Mouse (Mus musculus) bone marrow macrophage, adult 2 months (primary cell): ENCODE results near the gene Kcnmb4. TPM values are rescaled to one million over a fixed set of nuclear protein-coding genes. Genes with fewer than 3 reads are reported as not detected.

Source experiments
- H3K27ac ChIP-seq: 2 replicates; pipeline ENCODE4 v1.5.1; 2012; ENCODE audit warnings: low read depth, low read length; ENCODE audit not compliant: insufficient read depth
- H3K4me1 ChIP-seq: 2 replicates; pipeline ENCODE4 v1.6.1; 2012; ENCODE audit warnings: low read length; ENCODE audit not compliant: control insufficient read depth, insufficient read depth
- H3K4me3 ChIP-seq: 2 replicates; pipeline ENCODE4 v1.5.1; 2012; ENCODE audit warnings: mild to moderate bottlenecking, low read length, moderate library complexity; ENCODE audit not compliant: insufficient read depth
- CTCF ChIP-seq: IDR thresholded peaks from 2 replicates; pipeline ENCODE4 v1.5.1; 2012; ENCODE audit warnings: low read depth, mild to moderate bottlenecking, low read length, moderate library complexity
- POLR2A ChIP-seq: IDR thresholded peaks from 2 replicates; pipeline ENCODE4 v1.6.1; 2012; ENCODE audit warnings: mild to moderate bottlenecking, low read depth, low read length, borderline replicate concordance
- polyA plus RNA-seq: library from polyadenylated mRNA; stranded (reverse); fragments of >200 nt; gene quantifications from 2 replicates; pipeline ENCODE4 v1.2.4, GENCODE M21; 2012; ENCODE audit not compliant: missing spikeins, insufficient read depth, insufficient read length

The Kcnmb4 gene
- polyA plus RNA-seq, 1 experiment: not detected

GRCm38 (mm10) chr10:116481917-116482316, 8.2 kb upstream of the Kcnmb4 start:
- H3K4me3 ChIP-seq: no peak overlapping the region
- peaks cover 4% of the 10 kb centered on the region for H3K4me1 ChIP-seq
- TF ChIP-seq CTCF: no peak
- no peak for TF ChIP-seq POLR2A
- H3K27ac ChIP-seq: no peak overlapping the region

- H3K27ac ChIP-seq: no peak overlapping the region
- no peak for TF ChIP-seq POLR2A
- peak; percentile 39; the same call in 1 of the 2 replicates for TF ChIP-seq CTCF
- H3K4me3 ChIP-seq: no peak overlapping the region
- no peaks in the 10 kb centered on the region; the same call in 1 of the 2 replicates for H3K4me1 ChIP-seq
Observed at GRCm38 (mm10) chr10:116480988-116481387, 7.3 kb upstream of the Kcnmb4 start.

GRCm38 (mm10) chr10:116476559-116476958, 2.9 kb upstream of the Kcnmb4 start:
- H3K4me1 ChIP-seq: no peaks in the 10 kb centered on the region
- no peak overlapping the region for H3K4me3 ChIP-seq
- TF ChIP-seq CTCF (no peak), POLR2A (no peak)
- no peak overlapping the region for H3K27ac ChIP-seq

GRCm38 (mm10) chr10:116475725-116476124, 2.0 kb upstream of the Kcnmb4 start:
- no peak overlapping the region for H3K4me3 ChIP-seq
- no peak overlapping the region for H3K27ac ChIP-seq
- no peaks in the 10 kb centered on the region for H3K4me1 ChIP-seq
- no peak for TF ChIP-seq POLR2A
- no peak for TF ChIP-seq CTCF

GRCm38 (mm10) chr10:116473071-116473758, 463 bp downstream of the Kcnmb4 start:
- TF ChIP-seq POLR2A (no peak), CTCF (no peak)
- H3K4me3 ChIP-seq: peak overlapping the region; percentile 47
- no peak overlapping the region for H3K27ac ChIP-seq

GRCm38 (mm10) chr10:116472579-116472978, 1.1 kb downstream of the Kcnmb4 start:
- no peak overlapping the region for H3K27ac ChIP-seq
- no peaks in the 10 kb centered on the region for H3K4me1 ChIP-seq
- TF ChIP-seq POLR2A: no peak
- no peak for TF ChIP-seq CTCF
- no peak overlapping the region for H3K4me3 ChIP-seq

More at GRCm38 (mm10) chr10:116473071-116473758, 463 bp downstream of the Kcnmb4 start:
- H3K4me1 ChIP-seq: no peaks in the 10 kb centered on the region

GRCm38 (mm10) chr10:116470306-116470925, 3.3 kb downstream of the Kcnmb4 start:
- no peak for TF ChIP-seq CTCF
- no peak for TF ChIP-seq POLR2A
- no peak overlapping the region for H3K4me3 ChIP-seq
- H3K27ac ChIP-seq: no peak overlapping the region
- no peaks in the 10 kb centered on the region for H3K4me1 ChIP-seq

- Histone ChIP-seq H3K27ac (no peak overlapping the region), H3K4me3 (no peak overlapping the region), H3K4me1 (no peaks in the 10 kb centered on the region)
- TF ChIP-seq CTCF: no peak
Observed at GRCm38 (mm10) chr10:116468094-116468493, 5.6 kb downstream of the Kcnmb4 start.

- H3K27ac ChIP-seq: no peak overlapping the region
- TF ChIP-seq POLR2A (no peak), CTCF (no peak)
- H3K4me3 ChIP-seq: no peak overlapping the region
- no peaks in the 10 kb centered on the region for H3K4me1 ChIP-seq
Observed at GRCm38 (mm10) chr10:116463753-116464345, 9.8 kb downstream of the Kcnmb4 start.

GRCm38 (mm10) chr10:116461443-116461842, 12.2 kb downstream of the Kcnmb4 start:
- H3K4me3 ChIP-seq: no peak overlapping the region
- no peaks in the 10 kb centered on the region for H3K4me1 ChIP-seq
- H3K27ac ChIP-seq: no peak overlapping the region
- no peak for TF ChIP-seq POLR2A
- TF ChIP-seq CTCF: no peak
